25 mouse cellular contexts compared by ENCODE assay signal in genomic region chr10:19024353-19024752, GRCm38 (mm10). TPM values are rescaled to one million over a fixed set of nuclear protein-coding genes. Genes with fewer than 3 reads are reported as not detected.
DNase-seq lines count a peak whose midpoint lies in the region; ATAC-seq and TF ChIP-seq lines count a peak whose summit lies in the region.
"Had no signal": no experiment of that assay in that cellular context is flagged by ENCODE, and none has a peak within 500 bp of the region (broad histone marks: within the 10 kb centered on the region; RNA-seq: fewer than 3 reads in every experiment).

No protein-coding gene starts in this region.

- H3K4me2 ChIP-seq in intestine, embryonic 16.5 days (ENCODE audit: low read depth, low read length), result no peak overlapping the region
- H3K4me2 ChIP-seq in intestine, embryonic 15.5 days (replicated peaks), result no peak overlapping the region
- H3K4me2 ChIP-seq: embryonic facial prominence, embryonic 12.5 days; embryonic facial prominence, embryonic 15.5 days; forebrain, embryonic 12.5 days; forebrain, embryonic 15.5 days; heart, embryonic 13.5 days; hindbrain, embryonic 14.5 days had no signal

- TF ChIP-seq POLR2A in MEL (IDR thresholded peaks at IDR 0.05; ENCODE audit: control insufficient read depth in 1 of 2, insufficient read depth in 1 of 2, low read depth in 1 of 2, low read length in 2 of 2, poor library complexity in 1 of 2), result no peak
- no peak for TF ChIP-seq POLR2A in small intestine, adult 2 months (IDR thresholded peaks at IDR 0.05; ENCODE audit: low read depth, low read length)

- H3K27me3 ChIP-seq in intestine, embryonic 16.5 days (replicated peaks; ENCODE audit: control insufficient read depth, insufficient read depth, low read length), result no peaks in the 10 kb centered on the region
- H3K27me3 ChIP-seq in intestine, embryonic 15.5 days (replicated peaks), result no peaks in the 10 kb centered on the region
- no peaks in the 10 kb centered on the region for H3K27me3 ChIP-seq in MEL (ENCODE audit: control insufficient read depth in 1 of 2, insufficient read depth in 2 of 2, low read length in 2 of 2)
- H3K27me3 ChIP-seq in small intestine, adult 2 months (ENCODE audit: control insufficient read depth, insufficient read depth, low read length), result no peaks in the 10 kb centered on the region
- H3K27me3 ChIP-seq: embryonic facial prominence, embryonic 12.5 days; embryonic facial prominence, embryonic 15.5 days; forebrain, embryonic 12.5 days; forebrain, embryonic 15.5 days; heart, embryonic 13.5 days; Patski had no signal

- no peak overlapping the region for H3K4me3 ChIP-seq in intestine, embryonic 16.5 days (ENCODE audit: low read length)
- H3K4me3 ChIP-seq in intestine, embryonic 15.5 days (replicated peaks), result no peak overlapping the region
- no peak overlapping the region for H3K4me3 ChIP-seq in MEL (ENCODE audit: control insufficient read depth in 1 of 2, insufficient read depth in 1 of 2, low read depth in 2 of 2, low read length in 2 of 2)
- no peak overlapping the region for H3K4me3 ChIP-seq in small intestine, adult 2 months (ENCODE audit: low read depth, low read length)
- H3K4me3 ChIP-seq: embryonic facial prominence, embryonic 12.5 days; embryonic facial prominence, embryonic 15.5 days; forebrain, embryonic 12.5 days; forebrain, embryonic 15.5 days; heart, adult 2 months; heart, embryonic 10.5 days; heart, embryonic 13.5 days had no signal

- TF ChIP-seq EP300 in MEL (IDR thresholded peaks at IDR 0.05; ENCODE audit: low read depth in 1 of 2, low read length in 2 of 2), result no peak

- H3K9ac ChIP-seq in intestine, embryonic 16.5 days (ENCODE audit: low read depth, low read length), result no peak overlapping the region
- H3K9ac ChIP-seq in intestine, embryonic 15.5 days, result no peak overlapping the region
- no peak overlapping the region for H3K9ac ChIP-seq in MEL (ENCODE audit: control insufficient read depth, low read depth, low read length, poor library complexity, severe bottlenecking)
- H3K9ac ChIP-seq: embryonic facial prominence, embryonic 12.5 days; embryonic facial prominence, embryonic 15.5 days; forebrain, embryonic 12.5 days; forebrain, embryonic 15.5 days; heart, embryonic 13.5 days; hindbrain, embryonic 14.5 days had no signal

- H3K4me1 ChIP-seq in intestine, embryonic 16.5 days (ENCODE audit: control insufficient read depth, insufficient read depth, low read length), result no peaks in the 10 kb centered on the region
- H3K4me1 ChIP-seq in intestine, embryonic 15.5 days (replicated peaks), result no peaks in the 10 kb centered on the region
- H3K4me1 ChIP-seq in MEL (ENCODE audit: control insufficient read depth in 1 of 2, insufficient read depth in 2 of 2, low read length in 2 of 2), result peaks cover 7 to 17% of the 10 kb centered on the region in 2 experiments; a peak in 3 of 4 replicates
- peaks cover 8% of the 10 kb centered on the region; the same call in 1 of the 2 replicates for H3K4me1 ChIP-seq in small intestine, adult 2 months (ENCODE audit: control insufficient read depth, insufficient read depth, insufficient read length, low read length)
- H3K4me1 ChIP-seq: embryonic facial prominence, embryonic 12.5 days; forebrain, embryonic 12.5 days; forebrain, embryonic 15.5 days; heart, embryonic 10.5 days; heart, embryonic 13.5 days had no signal

- no peak overlapping the region for H3K27ac ChIP-seq in intestine, embryonic 16.5 days (ENCODE audit: low read length)
- no peak overlapping the region for H3K27ac ChIP-seq in intestine, embryonic 15.5 days
- peak overlapping the region; percentile 34 for H3K27ac ChIP-seq in MEL (ENCODE audit: control insufficient read depth, low read depth, low read length)
- H3K27ac ChIP-seq in small intestine, adult 2 months (ENCODE audit: insufficient read depth, low read depth, low read length), result peak overlapping the region; percentile 91
- H3K27ac ChIP-seq: embryonic facial prominence, embryonic 12.5 days; embryonic facial prominence, embryonic 15.5 days; forebrain, embryonic 12.5 days; forebrain, embryonic 15.5 days; heart, adult 2 months; heart, embryonic 10.5 days; heart, embryonic 13.5 days; hindbrain, embryonic 14.5 days had no signal

- TF ChIP-seq CTCF in MEL (IDR thresholded peaks at IDR 0.05 in 2 of 3, conservative IDR thresholded peaks at IDR 0.05 in 1 of 3; ENCODE audit: control insufficient read depth in 1 of 3, insufficient read depth in 1 of 3, low read depth in 2 of 3, low read length in 3 of 3, poor library complexity in 1 of 3, severe bottlenecking in 1 of 3), result no peak
- no peak for TF ChIP-seq CTCF in small intestine, adult 2 months (IDR thresholded peaks at IDR 0.05; ENCODE audit: extremely low read depth, insufficient read length, insufficient replicate concordance, low read depth, low read length)

- H3K79me2 ChIP-seq in MEL (ENCODE audit: control insufficient read depth, insufficient read depth, low read length, poor library complexity), result no peaks in the 10 kb centered on the region

- H3K36me3 ChIP-seq in intestine, embryonic 16.5 days (ENCODE audit: control insufficient read depth, insufficient read depth, low read length), result no peaks in the 10 kb centered on the region
- no peaks in the 10 kb centered on the region for H3K36me3 ChIP-seq in intestine, embryonic 15.5 days
- H3K36me3 ChIP-seq in MEL (ENCODE audit: control insufficient read depth in 1 of 2, insufficient read depth in 2 of 2, low read length in 2 of 2), result peaks cover 0 to 18% of the 10 kb centered on the region in 2 experiments; a peak in 2 of 4 replicates
- H3K36me3 ChIP-seq in small intestine, adult 2 months (ENCODE audit: control insufficient read depth, insufficient read depth, low read length), result no peaks in the 10 kb centered on the region
- H3K36me3 ChIP-seq: embryonic facial prominence, embryonic 12.5 days; embryonic facial prominence, embryonic 15.5 days; forebrain, embryonic 12.5 days; forebrain, embryonic 15.5 days; heart, embryonic 10.5 days; heart, embryonic 13.5 days had no signal

- H3K9me3 ChIP-seq in intestine, embryonic 16.5 days (ENCODE audit: control insufficient read depth, low read length), result no peaks in the 10 kb centered on the region
- no peaks in the 10 kb centered on the region for H3K9me3 ChIP-seq in intestine, embryonic 15.5 days
- no peaks in the 10 kb centered on the region for H3K9me3 ChIP-seq in MEL (replicated peaks; ENCODE audit: insufficient read depth, low read length)
- H3K9me3 ChIP-seq: embryonic facial prominence, embryonic 12.5 days; embryonic facial prominence, embryonic 15.5 days; forebrain, embryonic 12.5 days; forebrain, embryonic 15.5 days; heart, embryonic 10.5 days; heart, embryonic 13.5 days had no signal

- TF ChIP-seq RAD21 in MEL (IDR thresholded peaks at IDR 0.05; ENCODE audit: low read depth, low read length), result no peak

- ATAC-seq in intestine, embryonic 16.5 days, result peak; percentile 77
- ATAC-seq in intestine, embryonic 15.5 days, result no peak
- ATAC-seq: forebrain, embryonic 15.5 days; Patski had no signal

- WGBS in intestine, embryonic 16.5 days, result 78% methylated on average over 5 of the region's 5 CpGs
- WGBS in intestine, embryonic 15.5 days, result 80% methylated on average over 5 of the region's 5 CpGs
- 43% methylated on average over 5 of the region's 5 CpGs for WGBS in small intestine, adult 2 months

- peak; percentile 34 to 61 for DNase-seq in kidney, adult 8-10 months
- no peak for DNase-seq in kidney, postnatal 14 days
- DNase-seq in MEL (ENCODE audit: low read depth, low spot score), result no peak
- DNase-seq in right cerebral cortex, postnatal 4 days, result no peak
- DNase-seq: adrenal gland, postnatal 10 days; adrenal gland, postnatal 36 days; cerebellum, adult 11 months; cerebellum, adult 2 months; cerebellum, adult 9-11 months; cerebellum, postnatal 25 days; gastrocnemius, postnatal 25 days; heart, adult 2 months; heart, postnatal 14 days; heart, postnatal 4 days had no signal

TF ChIP-seq in MEL, 35 proteins besides CTCF, POLR2A, EP300 and RAD21:
- TF ChIP-seq ELF1 (IDR thresholded peaks at IDR 0.05; ENCODE audit: low read depth, low read length), result no peak

RNA-seq across cellular contexts. Expression of gene Tnfaip3, which starts 8.9 kb away (rescaled TPM):
- 4.3 and 4.6 TPM in 2 replicates for polyA plus RNA-seq in intestine, embryonic 16.5 days (2015; fragmentation: Nextera tagmentation; extraction: Ambion mirVana)
- polyA plus RNA-seq in intestine, embryonic 15.5 days (2015; fragmentation: Nextera tagmentation; extraction: Ambion mirVana), result 3.4 and 3.9 TPM in 2 replicates
- total RNA-seq in MEL (2012; rRNA removed), result 0.54 and 0.56 TPM in 2 replicates
- polyA plus RNA-seq in MEL (2012; ENCODE audit: insufficient read depth in 1 of 2, insufficient read length in 2 of 2, low read depth in 1 of 2, low replicate concordance in 2 of 2, missing spikeins in 1 of 2), result under 1 TPM in 1 of 2 experiments, not detected in 1; 0.38 TPM
- 4.1 and 7.4 TPM in 2 replicates for polyA plus RNA-seq in small intestine, adult 2 months (2012; rRNA removed)

Comparison
In these comparisons a context has a peak if more than half of its experiments do, and no peak if none do; other contexts are left out.
1. DNase-seq: peak in kidney, adult 8-10 months (2 of 2); none in kidney, postnatal 14 days (single experiment), MEL (single experiment) and right cerebral cortex, postnatal 4 days (single experiment).
2. H3K27ac ChIP-seq: peak in MEL (single experiment) and small intestine, adult 2 months (single experiment); none in intestine, embryonic 16.5 days (single experiment) and intestine, embryonic 15.5 days (single experiment).